Mouse (Mus musculus): ENCODE results near the gene Ovol1.

Gene Ovol1

DNA sequence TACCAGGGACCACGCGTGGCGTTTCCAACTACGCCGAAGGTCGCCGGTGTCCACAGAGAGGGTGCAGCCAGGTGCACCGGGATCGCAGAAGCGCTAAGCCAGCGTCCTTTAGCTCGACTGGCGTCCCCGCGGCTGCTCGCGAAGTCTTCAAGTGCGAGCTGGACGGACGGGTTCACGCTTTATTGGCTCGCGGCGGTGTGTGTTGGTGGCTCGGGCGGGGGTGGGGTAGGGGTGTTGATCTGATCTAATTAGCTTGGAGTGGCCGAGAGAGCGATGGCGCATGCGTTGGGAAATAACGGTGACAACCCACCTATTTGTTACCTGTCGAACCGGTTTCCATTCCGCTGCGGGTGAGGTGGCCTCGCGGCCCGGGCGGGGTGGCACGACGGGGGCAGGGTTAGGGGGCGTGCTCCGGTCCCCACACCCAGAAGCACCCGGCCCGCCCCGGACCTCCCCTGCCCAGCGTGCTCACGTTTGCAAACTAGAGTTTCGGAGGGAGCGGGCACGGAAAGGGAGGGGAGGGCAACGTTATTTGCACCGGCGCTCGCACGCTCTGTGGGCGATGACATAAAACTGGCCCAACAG, at the start of gene Ovol1:
TSS of gene Ovol1 (minus strand) at position 190 of the 585 bp plus-strand sequence.
- peak; percentile 14 for DNase-seq (ENCODE audit: low read depth, low spot score)

DNA sequence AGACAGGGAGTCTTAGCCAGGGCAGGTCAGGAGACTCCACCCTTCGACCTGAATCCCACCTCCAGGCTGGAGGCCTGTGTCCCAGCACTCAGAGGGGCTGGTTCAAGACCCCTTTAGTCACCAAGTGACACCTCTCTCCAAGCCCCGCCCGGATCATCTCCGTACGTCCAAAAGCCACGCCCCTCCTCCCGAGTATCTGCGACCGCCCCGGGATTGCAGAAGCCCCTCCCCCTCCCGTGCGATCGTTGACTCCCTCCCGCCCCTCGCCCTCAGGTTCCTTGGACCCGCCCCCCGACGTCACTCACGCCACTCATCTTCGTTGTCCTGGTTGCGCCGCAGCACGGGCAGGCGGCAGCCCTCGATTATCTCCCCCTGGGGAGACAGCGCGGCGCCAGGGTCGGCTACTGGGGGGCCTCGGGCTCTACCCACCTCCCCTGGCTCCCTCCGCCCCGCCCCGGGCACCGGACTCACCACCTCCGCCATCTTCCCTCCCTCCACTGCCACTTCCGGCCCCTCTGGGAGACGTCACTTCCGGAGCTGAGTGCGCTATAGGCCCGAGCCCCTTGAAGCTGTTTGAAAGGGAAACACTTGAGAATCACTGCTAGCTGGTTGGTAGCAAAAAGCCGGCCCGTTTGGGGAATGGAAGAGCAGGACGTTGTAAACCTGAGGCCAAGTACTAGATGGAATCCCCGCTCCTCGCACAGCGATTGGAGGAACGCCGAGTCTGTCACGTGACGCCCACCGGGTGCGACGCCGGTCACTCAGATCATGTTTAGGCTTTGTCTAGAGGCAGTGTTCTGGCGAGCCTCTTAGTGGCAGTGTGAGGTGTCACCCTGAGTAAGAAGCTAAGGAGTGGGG, 49.3 kb upstream of the Ovol1 start, which contains the start of gene Kat5:
TSS of gene Kat5 (minus strand) at position 691 of the 858 bp plus-strand sequence.
- DNase-seq (ENCODE audit: low read depth, low spot score): peak; percentile 91

DNA sequence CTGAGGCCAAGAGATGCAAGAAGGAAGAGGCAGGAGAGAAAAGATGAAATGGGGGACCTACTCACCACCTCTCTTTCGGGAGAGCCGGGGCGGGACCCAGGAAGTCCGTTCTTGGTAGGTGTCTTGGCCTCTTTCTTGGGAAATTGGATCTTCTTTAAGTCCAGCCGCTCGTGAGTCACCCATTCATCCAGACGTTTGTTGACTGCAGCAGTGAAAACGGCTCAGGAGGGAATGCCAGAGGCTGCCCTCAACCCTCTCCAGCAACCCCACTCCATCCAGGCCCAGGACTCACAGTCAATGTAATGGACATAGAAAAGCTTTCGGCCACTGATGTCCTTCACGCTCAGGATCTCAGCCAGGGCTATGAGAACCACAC, 48.7 kb upstream of the Ovol1 start:
- no peak for DNase-seq (ENCODE audit: low read depth, low spot score)

DNA sequence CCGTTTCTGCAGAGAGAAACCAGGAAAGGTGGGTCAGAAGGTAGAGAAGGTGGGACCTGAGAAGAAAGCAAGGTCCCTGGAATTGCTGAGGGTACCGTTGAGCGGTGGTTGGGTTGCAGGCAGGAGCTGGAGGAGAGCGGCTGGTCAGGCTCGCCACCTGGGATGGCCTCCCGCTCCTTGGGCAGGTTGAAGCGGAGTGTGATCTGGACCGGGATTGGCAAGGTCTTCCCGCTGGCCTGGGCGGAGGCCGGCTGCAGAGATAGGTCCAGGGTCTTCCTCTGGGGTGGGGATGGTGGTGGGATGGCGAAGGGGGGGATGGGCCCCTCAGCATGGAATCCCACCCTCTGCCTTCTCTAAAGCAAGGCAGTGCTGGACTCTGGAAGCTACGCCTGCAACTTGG, 48.3 kb upstream of the Ovol1 start:
- DNase-seq (ENCODE audit: low read depth, low spot score): no peak

DNA sequence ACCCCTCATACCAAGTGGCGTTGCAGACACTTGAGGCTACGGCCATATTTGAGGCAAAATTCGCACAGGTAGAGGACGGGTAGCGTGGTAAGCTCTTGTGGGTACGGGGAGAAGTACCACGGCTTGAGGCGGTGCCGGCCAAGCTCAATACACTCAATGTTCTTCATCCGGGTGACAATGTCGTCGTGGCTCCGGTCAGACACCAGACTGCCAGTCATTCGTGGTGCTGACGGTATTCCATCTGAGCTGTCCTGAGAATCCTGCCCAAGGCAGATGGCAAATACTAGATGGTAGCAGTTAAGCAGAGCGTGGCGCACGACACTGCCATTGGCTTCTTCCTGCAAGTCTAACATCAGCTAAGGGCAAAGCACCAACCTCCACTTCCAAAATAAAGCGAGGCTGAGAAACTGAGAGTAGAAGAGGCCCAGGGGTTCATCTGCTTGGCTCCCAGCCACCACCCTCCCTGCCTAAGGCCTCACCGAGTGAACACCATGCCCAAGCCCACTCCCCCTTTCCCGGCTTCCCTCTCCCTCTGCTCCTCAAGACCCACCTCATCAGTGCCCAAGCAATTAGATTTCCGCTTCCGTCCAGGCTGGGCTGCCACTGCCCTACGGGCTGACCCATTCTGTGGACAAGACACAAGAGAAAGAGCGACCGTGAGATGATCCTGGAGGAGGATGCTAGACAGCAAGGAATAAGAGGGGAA, 47.4 kb upstream of the Ovol1 start:
- DNase-seq (ENCODE audit: low read depth, low spot score): no peak

DNA sequence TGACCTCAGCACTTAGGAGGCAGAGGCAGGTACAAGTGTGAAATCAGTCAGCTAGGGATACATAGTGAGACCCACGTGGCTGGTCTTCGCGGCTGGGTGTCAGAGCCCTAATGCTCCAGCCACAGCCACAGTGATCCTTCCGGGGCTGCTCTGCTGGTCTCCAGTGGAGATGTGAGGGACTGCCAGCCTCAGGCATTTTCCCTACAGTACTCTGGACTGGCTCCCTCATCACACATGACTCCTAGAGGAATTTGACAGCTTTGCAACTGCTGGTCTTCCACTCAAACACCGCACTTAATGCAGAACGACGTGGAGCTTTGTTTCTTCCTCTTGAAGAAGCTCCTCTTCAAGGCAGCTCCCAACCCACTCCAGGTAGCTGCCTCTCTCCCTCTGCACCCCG, 45.8 kb upstream of the Ovol1 start:
- DNase-seq (ENCODE audit: low read depth, low spot score): no peak

DNA sequence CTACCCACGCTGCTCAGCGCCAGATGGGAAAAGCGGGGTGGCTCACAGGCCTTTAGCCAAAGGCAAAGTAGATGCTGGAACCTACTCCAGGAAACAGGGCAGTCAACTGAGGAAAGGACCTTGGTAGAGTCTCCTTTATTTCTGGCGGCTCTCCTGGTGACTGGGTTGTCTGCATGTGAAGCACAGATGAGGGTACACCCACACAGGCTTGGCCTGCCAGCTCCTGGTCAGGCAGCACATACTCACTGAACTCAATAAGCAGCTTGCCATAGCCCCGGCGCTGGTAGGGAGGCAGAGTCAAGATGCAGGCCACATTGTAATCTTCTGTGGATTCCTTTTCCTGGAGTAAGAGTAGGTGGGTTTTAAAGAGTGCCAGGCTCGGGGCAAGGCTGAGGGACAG, 44.7 kb upstream of the Ovol1 start:
- no peak for DNase-seq (ENCODE audit: low read depth, low spot score)

DNA sequence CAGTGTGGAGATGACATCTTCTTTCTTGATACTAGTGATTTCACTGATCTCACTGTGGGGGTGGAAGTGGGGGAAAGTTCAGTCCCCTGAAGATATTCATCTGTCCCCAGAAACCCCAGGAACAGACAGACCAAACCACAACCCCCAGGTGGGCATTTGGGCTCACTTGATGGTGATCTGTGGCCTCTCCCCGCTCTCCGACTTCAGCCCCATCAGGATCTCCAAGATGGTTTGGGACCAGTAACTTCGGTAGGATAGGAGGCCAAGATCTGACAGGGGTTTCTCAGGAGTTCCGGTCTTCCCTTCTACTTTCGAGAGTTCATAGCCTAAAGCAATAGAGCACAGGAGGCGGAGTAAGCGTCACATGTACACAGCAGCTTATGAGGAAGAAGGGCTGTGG, 43.2 kb upstream of the Ovol1 start:
- no peak for DNase-seq (ENCODE audit: low read depth, low spot score)

DNA sequence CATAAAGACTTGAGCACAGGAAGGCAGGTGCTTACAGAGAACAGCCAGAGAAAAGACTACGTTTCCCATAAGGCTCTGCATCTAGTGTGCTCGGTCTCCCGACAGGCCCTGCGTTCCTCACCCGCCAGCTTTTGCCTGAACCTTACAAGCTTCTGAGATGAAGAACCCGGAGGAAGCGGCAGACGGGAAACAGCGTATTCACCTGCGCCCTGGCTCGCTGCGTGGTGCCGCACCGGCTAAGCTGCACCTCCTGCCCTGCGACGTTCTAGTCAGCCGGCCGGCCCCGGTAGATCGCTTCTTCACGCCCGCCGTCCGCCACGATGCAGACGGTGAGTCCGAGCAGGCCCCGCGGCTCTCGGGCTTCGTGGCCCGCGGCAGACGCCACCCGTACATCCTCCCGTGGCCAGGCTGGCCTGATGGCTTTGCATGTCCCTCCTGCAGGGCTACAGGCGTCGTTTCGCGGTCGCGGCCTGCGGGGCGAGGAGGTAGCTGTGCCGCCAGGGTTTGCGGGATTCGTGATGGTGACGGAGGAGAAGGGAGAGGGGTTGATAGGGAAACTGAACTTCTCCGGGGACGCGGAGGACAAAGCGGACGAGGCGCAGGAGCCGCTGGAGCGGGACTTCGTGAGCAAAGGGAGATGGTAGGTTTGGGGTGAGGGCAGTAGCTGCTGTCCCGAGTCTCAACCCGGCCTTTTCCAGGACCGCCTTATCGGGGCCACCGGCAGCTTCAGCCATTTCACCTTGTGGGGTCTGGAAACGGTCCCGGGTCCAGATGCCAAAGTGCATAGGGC, 41.5 kb upstream of the Ovol1 start, which contains the start of gene Rnaseh2c:
TSS of gene Rnaseh2c (plus strand) at position 122 of the 790 bp plus-strand sequence.
- DNase-seq (ENCODE audit: low read depth, low spot score): peak; percentile 81

DNA sequence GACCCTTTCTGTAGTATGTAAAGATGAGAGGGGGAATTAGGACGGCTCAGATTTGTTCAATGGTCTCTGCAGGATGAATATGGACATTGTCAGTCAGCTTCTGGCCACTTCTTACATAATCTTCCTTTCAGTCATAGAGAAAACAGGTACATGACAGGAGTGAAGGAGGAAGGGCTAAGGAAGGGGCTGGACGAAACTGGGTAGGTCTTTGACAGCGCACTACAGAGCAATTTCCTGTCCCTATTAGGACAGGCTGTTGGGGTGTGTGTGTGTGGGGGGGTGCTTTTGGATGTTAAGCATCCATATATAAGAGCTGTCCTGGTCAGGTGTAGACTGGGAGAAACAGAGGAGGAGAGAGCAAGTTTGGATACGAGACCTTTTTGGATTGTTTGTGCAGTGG, 38.8 kb upstream of the Ovol1 start:
- DNase-seq (ENCODE audit: low read depth, low spot score): no peak

DNA sequence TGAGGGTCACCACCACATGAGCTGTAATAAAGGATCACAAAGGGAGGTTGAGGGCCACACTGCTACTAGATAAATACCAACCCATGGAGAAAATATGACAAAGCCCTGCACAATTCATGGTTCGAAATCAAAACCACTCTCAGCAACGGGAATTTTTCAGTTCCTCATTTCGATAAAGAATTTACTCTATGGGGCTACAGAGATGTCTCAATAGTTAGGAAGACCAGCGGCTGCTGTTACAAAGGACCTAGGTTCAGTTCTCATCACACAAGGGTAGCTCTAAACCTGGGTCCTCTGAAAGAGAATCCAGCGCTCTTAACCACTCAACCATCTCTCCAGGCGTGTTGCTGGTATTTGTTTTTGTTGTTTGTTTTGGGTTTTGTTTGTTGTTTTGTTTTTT, 31.4 kb upstream of the Ovol1 start:
- no peak for DNase-seq (ENCODE audit: low read depth, low spot score)

DNA sequence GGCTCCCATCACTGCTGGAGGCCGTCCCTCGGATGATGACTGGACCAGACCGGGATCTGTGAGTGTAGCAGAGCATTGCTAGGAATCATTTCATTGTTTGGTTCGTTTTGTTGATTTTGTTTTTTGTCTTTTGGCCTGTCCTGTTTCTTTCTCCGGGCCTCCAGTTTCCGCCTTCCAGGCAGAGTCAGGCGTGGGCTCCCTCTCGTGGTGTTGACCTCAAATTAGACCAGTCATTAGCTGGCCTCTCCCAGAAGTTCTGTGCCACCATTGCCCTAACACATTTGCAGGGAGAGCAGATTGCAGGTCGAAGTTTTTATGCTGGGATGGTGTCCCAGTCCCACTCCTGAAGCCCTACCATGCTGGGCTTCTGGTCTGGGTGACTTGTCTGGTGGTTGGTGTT, 28.7 kb upstream of the Ovol1 start:
- no peak for DNase-seq (ENCODE audit: low read depth, low spot score)

DNA sequence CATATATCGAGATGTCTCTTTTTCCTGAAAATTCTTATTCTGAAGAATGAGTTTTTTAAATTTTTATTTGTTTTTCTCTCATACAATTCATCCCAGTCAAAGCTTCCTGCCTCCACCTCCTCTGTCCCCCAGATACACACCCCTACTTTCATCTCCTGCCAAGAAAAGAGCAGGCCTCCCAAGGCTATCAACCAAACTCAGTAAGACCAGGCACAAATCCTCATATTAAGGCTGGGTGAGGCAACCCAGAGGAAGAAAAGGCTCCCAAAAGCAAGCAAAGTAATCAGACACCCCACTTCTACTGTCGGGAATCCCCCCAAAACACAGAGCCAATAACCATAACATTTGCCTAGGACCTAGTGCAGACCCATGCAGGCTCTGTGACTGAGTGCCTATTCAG, 21.5 kb upstream of the Ovol1 start:
- no peak for DNase-seq (ENCODE audit: low read depth, low spot score)

DNA sequence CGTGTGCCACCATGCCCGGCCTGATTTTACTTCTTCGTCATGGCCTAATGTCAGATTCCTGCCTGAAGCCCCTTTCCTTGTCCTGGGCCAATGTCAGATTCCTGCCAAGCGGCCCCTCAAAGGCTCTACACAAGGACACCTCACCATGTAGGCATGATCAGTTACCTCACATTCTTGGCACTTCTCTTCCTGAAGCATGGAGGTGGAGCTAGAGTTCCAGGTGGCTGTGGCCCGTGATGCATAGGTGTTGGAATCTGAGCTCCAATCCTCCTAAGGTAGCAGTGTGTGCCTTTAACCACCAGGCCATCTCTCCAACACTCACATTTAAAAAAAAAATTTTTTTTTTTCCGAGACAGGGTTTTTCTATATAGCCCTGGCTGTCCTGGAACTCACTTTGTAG, 20.3 kb upstream of the Ovol1 start:
- no peak for DNase-seq (ENCODE audit: low read depth, low spot score)

DNA sequence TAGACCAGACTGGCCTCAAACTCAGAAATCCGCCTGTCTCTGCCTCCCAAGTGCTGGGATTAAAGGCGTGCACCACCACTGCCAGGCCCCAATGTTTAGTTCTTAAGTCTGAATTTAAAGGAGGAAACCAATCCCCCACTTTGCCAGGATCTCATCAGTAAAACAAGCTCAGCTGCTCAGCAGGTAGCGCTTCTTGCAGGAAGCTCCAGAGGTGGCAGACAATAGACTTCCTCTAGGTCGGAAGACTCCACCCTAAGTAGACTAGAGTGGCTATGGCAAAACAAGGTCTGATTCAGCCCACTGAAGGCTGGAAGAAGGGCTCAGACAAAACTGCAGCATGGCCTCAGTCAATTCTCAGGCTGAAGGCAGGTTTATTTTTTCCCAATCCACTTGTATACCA, 19.5 kb upstream of the Ovol1 start:
- DNase-seq (ENCODE audit: low read depth, low spot score): no peak

DNA sequence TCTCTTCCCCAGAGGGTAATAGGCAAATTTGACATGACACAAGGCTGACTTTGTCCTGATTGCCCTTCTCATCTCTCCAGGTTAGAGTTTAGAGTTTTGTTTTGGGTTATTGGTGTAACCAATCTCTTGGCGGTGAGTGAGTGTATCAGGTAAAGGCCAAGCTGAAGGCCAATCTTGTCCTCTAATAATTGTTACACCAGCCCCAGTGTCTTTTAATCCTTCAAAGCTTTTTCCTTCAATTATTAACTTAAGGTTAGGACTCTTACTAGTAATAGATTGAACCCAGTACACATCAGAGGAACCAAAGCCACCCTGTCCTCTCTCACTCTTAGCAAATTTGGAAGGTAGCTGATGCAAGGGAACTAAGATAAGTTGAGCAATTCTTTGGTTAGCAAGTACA, 14.9 kb upstream of the Ovol1 start:
- no peak for DNase-seq (ENCODE audit: low read depth, low spot score)

DNA sequence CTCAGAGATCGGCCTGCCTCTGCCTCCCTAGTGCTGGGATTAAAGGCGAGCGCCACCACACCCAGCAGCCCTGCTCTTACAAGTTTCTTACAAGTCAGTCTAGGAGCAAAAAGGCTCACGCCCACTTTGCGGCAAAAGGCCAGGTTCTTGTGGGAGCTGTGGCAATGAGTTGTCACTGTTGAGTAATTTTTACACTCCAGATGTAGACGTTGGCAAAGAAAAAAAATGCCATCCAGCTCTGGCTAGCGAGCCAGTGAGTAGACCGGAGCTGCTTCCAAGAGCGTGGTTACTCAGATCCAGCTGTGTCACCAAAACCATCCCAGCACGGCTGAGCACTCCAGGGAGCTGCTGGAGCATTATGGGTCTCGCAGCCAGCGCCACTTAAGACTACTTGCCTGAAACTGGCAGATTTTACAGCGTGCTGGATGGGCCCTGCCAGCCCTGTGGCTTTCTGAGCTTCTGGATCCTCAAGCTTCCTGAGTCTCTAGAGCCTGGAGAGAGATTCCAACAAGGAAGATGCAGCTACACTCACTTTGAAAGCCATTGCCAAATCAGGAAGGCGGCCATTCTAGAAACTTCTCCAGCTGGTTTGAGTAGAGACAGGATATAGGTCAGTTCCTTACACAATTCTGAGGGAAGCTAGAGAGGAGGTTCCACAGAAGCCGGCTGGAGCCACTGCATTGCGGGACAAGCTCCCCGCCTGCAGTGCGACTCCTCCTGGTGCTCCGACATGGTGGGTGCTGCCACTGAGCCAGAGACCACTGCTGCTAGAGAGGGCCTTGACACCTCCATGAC, 12.1 kb upstream of the Ovol1 start:
- no peak for DNase-seq (ENCODE audit: low read depth, low spot score)

DNA sequence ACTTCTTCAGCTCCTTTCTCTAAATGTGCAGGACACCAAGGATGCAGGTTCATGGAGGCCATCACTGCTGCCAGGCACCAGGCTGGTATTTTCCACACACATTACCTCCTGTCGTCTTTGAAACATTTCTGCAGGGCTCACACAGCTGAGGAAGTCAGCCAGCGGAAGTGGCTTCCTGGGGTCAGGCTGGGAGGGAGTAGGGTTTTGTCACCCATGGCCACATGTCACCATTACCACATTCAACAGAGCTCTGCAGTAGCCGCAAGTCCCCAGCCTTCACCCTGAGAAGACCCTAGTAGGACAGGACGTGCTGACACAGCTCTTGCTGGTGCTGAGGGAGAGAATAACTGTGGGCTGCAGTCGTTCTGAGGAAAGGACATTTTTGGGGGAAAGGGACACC, 11.4 kb upstream of the Ovol1 start:
- DNase-seq (ENCODE audit: low read depth, low spot score): no peak

DNA sequence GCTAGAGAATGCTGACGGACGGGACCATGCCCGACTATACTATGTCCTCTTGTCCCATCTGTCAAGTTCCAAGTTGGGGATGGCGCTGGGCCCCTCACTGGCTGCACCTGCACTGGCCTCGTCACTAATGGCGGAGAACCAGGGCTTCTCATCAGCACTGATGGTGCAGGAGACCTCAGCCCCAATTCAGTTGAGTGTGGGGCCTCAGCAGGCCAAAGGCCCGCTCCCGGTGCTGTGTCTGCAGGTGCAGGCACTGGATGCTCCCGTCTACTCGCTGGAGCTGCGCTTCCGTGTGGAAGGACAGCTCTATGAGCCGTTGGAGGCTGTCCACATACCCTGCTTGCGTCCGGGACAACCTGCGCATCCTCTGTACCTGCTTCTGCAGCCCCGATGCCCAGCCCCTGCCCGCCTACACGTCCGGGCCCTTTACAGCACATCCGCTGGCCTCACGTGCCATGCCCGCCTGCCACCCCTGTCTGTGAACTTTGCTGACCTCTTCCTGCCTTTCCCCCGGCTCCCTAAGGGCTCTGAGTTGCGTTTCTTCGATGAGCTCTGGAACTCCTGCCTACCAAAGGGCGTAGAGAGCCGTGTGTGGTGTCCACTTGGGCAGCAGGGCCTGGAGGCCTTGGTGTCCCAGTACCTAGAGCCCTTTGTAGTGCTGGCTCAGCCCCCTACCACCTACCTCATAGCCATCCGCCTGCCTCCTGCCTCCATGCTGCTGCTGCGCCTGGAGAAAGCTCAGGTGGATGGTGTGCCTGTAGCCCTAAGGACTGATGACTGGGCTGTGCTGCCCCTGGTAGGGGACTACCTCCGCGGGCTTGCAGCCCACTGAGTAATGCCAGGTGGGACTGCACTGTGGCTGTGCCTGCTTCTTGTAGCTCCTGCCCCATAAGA, 10.2 kb upstream of the Ovol1 start:
- DNase-seq (ENCODE audit: low read depth, low spot score): no peak

DNA sequence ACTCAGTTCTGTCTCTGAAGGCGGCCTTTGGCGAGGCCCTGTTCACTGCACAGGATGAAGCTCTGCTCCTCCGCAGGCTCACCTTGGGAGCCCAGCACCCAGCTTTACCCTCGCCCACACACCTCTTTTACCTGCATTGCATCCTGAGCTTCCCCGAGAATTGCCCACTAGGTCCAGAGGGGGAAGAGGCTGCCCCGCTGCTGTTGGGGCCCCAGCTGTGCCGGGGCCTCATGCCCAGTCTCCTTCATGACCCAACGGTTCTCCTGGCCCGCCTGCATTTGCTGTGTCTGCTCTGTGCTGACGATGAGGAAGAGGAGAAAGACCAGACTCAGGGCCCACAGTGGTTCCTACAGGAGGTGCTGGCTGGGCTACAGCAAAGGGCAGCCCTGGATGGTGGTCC, 9.1 kb upstream of the Ovol1 start:
- no peak for DNase-seq (ENCODE audit: low read depth, low spot score)

Data from forelimb bud, embryonic 11.5 days (tissue).